Mouse (Mus musculus): ENCODE measurements around the gene Znhit3.

Znhit3 gene

DNA sequence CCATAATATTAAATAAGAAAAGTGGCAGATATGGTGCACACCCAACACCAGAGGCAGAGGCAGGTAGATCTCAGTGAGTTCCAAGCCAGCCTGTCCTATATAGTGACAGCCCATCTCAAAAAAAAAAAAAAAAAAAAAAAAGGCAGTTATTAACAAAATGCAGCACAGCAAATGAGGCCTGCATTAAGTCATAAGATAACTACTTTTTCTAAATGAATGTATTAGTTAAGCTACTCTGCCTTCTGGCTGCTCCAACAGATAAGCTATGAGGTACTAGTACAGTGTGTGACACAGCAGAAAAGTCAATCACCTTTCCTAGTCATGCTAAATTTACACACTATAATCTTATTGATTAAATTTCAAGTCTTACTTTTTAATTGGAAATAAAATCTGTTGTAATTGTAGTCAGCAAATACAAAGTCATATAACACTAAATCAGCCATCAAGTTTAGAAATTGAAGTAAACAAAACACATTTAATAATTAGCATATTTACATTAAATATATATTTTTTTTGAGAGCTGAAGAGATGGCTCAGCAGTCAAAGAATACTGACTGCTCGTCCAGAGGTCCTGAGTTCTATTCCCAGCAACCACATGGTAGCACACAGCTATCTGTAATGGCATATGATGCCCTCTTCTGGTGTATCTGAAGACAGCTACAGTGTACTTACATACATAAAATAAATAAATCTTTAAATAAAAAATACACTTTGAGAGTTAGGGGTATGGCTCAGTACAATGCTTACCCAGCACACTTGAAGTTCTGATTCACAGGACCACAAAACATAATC, 42.9 kb downstream of the Znhit3 start:
- no peak for DNase-seq

DNA sequence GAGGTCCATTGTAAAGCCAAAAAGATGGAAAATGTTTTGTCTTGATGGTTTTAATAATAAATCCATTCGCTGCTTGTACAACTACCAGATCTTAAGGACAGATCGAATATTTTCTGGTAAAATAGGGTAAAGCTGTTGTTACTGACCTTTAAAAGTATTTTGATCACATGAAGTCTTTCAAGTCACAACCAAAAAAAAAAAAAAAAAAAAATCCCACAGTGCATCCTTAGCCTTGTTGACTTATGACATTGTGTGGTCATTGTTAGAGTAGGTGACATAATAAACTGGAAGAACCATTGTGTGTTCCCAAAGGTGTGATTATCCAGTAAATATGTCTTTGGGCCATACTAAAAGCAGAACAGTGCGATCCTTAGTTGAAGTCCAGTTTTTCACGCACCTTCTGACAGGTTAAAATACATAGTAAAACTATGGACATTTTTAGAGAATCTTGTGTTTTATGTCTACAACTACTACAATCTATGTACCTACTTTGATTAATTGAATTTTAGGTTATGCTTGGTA, 44.6 kb downstream of the Znhit3 start:
- DNase-seq, result no peak

DNA sequence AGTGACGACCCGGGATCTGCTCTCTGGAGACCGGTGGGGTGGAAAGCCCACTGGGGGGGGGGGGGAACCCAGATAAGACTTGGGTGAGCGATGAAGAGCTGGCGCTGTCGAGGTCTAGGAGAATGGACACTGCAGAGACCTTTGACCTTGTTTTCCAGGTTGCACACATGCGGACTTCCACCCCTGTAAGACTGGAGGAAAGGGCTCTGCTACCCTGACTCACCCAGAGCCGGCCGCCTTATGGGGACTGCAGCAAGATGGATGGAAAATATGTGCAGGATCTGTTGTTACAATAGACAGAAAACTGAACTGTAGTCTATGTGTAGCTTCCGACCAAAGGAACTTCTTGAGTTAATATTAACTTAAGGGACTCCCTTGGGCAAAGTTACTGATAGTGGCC, 45.1 kb downstream of the Znhit3 start:
- DNase-seq, result peak; percentile 64 to 67

DNA sequence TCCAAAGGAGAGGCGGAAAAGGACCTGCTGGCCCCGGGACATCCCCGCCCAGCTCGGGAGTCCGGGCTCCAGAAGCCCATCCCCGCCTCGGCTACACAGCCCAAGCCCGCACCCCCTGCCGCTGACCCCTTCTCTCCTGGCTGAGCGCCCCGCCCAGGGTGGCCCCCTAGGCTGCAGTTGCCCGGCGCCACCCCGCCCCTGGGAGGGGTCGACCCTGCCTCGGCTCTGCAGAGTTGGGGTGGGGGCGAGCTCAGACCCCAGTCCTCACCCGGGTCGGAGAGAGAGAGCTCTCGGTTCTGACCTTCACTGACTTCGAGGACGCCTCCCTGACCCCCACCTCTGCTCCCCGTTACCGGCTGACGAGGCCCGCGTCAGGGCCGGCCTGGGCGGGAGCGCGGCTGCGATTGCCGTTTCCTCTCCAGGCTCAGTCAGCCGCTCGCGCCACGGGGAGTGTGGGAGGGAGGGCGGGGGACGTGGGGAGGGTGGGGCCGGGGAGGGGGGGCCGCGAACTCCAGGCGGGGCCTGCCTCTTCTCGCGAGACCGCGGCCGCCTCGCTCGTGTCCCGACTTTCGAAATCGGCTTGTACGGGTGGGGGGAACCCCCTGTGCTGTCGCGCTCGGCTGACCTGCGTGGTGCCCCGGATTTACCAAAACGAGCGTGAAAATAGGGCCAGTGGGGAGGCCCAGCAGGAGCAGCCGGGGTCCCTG, 45.7 kb downstream of the Znhit3 start, which contains the start of gene Ggnbp2:
Gene Ggnbp2 (minus strand): TSS at position 481 of the 707 bp plus-strand sequence.
- DNase-seq, result peak; percentile 89

DNA sequence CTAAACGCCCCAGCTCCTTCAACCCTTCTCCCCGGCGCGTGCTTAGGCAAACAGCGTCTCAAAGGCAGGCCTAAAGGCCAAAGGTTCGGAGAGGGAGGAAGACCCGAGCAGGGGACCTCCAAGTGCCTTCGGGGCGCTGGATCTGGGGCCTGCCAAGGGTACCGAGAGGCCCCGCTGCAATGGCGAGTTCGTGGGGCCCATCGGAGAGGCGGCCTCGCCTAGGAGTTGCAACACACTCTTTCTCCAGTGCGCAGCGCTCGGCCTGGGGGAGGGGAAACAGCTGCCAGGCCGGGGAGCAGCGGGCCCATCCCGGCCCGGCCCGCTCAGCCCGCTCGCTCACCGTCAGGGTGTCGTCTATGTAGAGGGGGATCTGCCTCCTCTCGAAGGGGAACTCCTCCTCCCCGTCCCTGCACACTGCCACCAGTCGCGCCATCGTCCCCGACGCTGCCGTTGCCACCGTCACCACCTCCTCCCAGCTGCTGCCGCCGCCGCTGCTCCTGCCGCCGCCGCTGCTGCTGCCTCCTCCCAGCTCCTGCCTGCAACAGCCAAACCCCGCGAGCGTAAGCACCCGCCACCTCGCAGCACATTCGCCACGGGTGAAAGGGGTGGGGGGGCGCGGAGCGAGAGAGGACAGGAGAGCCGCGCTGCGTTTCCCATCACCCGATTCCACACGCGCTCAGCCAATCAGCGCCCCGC, 46.5 kb downstream of the Znhit3 start:
- DNase-seq, result peak; percentile 93 to 94

DNA sequence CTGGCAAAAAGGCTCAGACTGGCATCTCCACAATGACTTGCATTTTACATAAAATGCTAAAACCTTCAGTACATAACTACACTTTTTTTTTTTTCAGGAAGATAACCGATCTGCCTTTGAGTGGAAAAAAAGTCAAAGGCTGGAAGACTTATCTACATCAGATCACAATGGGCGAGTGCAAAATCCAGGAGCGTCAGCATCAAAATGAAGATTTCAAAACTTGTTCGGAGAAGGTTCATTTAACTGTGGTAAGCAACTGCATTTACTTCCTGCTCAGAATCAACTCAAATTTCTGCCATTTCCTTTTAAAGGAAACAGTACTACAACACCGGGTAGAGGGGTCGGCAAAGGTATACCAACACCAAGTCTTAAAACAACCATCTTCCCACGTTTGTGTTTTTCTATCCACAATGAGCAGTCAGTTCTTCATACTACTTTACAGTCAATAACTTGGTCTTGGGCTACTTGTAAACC, 47.3 kb downstream of the Znhit3 start:
- DNase-seq, result no peak

DNA sequence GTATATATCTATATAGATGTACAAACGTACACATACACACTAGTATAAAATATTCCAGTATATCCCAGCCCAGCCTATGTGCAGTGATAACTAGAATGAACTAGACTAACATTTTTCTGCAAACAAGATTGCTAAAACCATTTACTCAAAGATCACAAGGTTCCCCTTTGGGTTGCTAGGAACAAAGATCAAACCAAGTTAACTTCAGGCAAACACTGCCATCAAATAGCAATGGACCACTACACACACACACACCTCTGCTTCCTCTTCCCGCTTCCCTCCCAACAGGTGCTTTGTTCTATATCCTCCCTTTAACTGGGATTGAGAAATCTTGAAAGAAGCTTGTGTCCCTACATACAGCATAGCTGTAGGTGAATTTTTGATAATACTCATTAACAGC, 48.6 kb downstream of the Znhit3 start:
- peak in 1 of 2 experiments; percentile 24 for DNase-seq

DNA sequence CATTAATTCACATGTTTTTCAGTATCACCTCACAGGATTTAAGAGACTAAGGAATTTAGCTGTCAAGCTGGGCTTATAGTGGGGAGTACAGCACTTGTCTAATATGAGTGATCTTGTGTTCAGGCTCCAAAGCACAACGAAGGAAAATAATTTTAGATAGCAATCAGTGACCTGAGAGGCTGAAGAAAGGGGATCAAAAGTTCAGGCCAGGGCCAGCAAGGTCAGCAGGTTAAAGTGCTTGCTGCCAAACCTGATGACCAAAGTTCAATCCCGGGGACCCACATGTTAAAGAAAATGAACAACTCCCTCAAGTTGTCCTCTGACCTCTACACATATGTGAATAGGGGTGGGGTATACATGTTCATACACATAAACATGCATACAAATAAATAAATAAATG, 50.9 kb downstream of the Znhit3 start:
- peak; percentile 38 to 53 for DNase-seq

All from kidney, adult 8-10 months (tissue).